14 mouse cellular contexts compared by ENCODE assay signal in genomic region chr11:50197500-50197899, GRCm38 (mm10). TPM values are rescaled to one million over a fixed set of nuclear protein-coding genes. Genes with fewer than 3 reads are reported as not detected.
"Had no signal": no experiment of that assay in that cellular context is flagged by ENCODE, and none has a peak within 500 bp of the region (broad histone marks: within the 10 kb centered on the region; RNA-seq: fewer than 3 reads in every experiment).

No protein-coding gene starts in this region.

- H3K9ac ChIP-seq: intestine, embryonic 15.5 days; limb, embryonic 12.5 days; limb, embryonic 15.5 days; lung, embryonic 14.5 days; midbrain, embryonic 13.5 days had no signal

- H3K4me3 ChIP-seq: intestine, embryonic 15.5 days; limb, embryonic 12.5 days; limb, embryonic 15.5 days; midbrain, embryonic 10.5 days; midbrain, embryonic 13.5 days had no signal

- H3K27ac ChIP-seq: intestine, embryonic 15.5 days; limb, embryonic 12.5 days; limb, embryonic 15.5 days; midbrain, embryonic 10.5 days; midbrain, embryonic 13.5 days had no signal

- H3K9me3 ChIP-seq: intestine, embryonic 15.5 days; limb, embryonic 12.5 days; limb, embryonic 15.5 days; megakaryocyte, embryonic 14.5 days; midbrain, embryonic 10.5 days; midbrain, embryonic 13.5 days had no signal

- H3K4me2 ChIP-seq: intestine, embryonic 15.5 days; limb, embryonic 12.5 days; limb, embryonic 15.5 days; lung, embryonic 14.5 days; midbrain, embryonic 13.5 days had no signal

- DNase-seq: kidney, adult 8-10 months; kidney, postnatal 25 days; left cerebral cortex, postnatal 4 days; lung, embryonic 14.5 days; thymus, postnatal 25 days had no signal

- H3K27me3 ChIP-seq: intestine, embryonic 15.5 days; limb, embryonic 12.5 days; limb, embryonic 15.5 days; megakaryocyte, embryonic 14.5 days; midbrain, embryonic 13.5 days had no signal

- ATAC-seq: intestine, embryonic 15.5 days; lung, postnatal 0 days; midbrain, embryonic 16.5 days had no signal

- H3K4me1 ChIP-seq: intestine, embryonic 15.5 days; limb, embryonic 12.5 days; limb, embryonic 15.5 days; midbrain, embryonic 10.5 days; midbrain, embryonic 13.5 days had no signal

RNA-seq across cellular contexts. Expression of gene Ltc4s, which starts 40.9 kb away (rescaled TPM):
- total RNA-seq: monocyte, adult 5-6 weeks had no signal
